Mouse (Mus musculus): ENCODE results near the gene Ngdn.

GRCm38 (mm10) chr14:55032695-55033225 is 17.5 kb downstream of the Ngdn start:
- TF ChIP-seq ZNF384 (IDR thresholded peaks at IDR 0.05; ENCODE audit: low read depth, low read length) = no peak
- no peak for TF ChIP-seq ZC3H11A (IDR thresholded peaks at IDR 0.05; ENCODE audit: borderline replicate concordance, low read depth, low read length)
- no peak for TF ChIP-seq CHD2 (IDR thresholded peaks at IDR 0.05; ENCODE audit: low read depth, low read length)
